Mouse (Mus musculus) lung, postnatal 0 days (tissue): ENCODE data around the gene Iqgap2. TPM values are rescaled to one million over a fixed set of nuclear protein-coding genes. Genes with fewer than 3 reads are reported as not detected.

Experiments
- ATAC-seq: fragments of 200-750 bp; cut with Nextera tagmentation; 2 replicates; pipeline ENCODE4 v1.8.0; 2017; ENCODE audit warnings: moderate library complexity
- DNase-seq: peaks from one replicate; pipeline ENCODE4 v3.0.0-alpha.2; 2016; ENCODE audit warnings: low spot score
- H3K27ac ChIP-seq: fragments of 300-500 bp; sonication (generic); 2 replicates; pipeline ENCODE4 v1.5.1; 2014; ENCODE audit warnings: antibody characterized with exemption, mild to moderate bottlenecking, low read length, mixed read lengths
- H3K27me3 ChIP-seq: fragments of 300-500 bp; sonication (generic); replicated peaks from 2 replicates; pipeline ENCODE4 v1.6.1; 2014; ENCODE audit warnings: low read length, mixed read lengths; ENCODE audit not compliant: insufficient read depth
- H3K36me3 ChIP-seq: fragments of 300-500 bp; sonication (generic); 2 replicates; pipeline ENCODE4 v1.6.1; 2014; ENCODE audit warnings: low read length, mixed read lengths; ENCODE audit not compliant: insufficient read depth
- H3K4me1 ChIP-seq: fragments of 300-500 bp; sonication (generic); 2 replicates; pipeline ENCODE4 v1.6.1; 2014; ENCODE audit warnings: antibody characterized with exemption, low read depth, low read length, mixed read lengths; ENCODE audit not compliant: insufficient read depth
- H3K4me2 ChIP-seq: fragments of 300-500 bp; sonication (generic); replicated peaks from 2 replicates; pipeline ENCODE4 v1.6.1; 2014; ENCODE audit warnings: low read depth, mild to moderate bottlenecking, low read length, moderate library complexity, mixed read lengths
- H3K4me3 ChIP-seq: fragments of 300-500 bp; sonication (generic); 2 replicates; pipeline ENCODE4 v1.5.1; 2014; ENCODE audit warnings: low read depth, low read length
- H3K9ac ChIP-seq: fragments of 300-500 bp; sonication (generic); replicated peaks from 2 replicates; pipeline ENCODE4 v1.6.1; 2014; ENCODE audit warnings: low read depth, mild to moderate bottlenecking
- H3K9me3 ChIP-seq: fragments of 300-500 bp; sonication (generic); 2 replicates; pipeline ENCODE4 v1.6.1; 2016; ENCODE audit warnings: low read length, mixed read lengths
- CTCF ChIP-seq: IDR thresholded peaks from 2 replicates; pipeline ENCODE4 v1.5.1; 2016; ENCODE audit warnings: antibody characterized with exemption, mild to moderate bottlenecking
- EP300 ChIP-seq: IDR thresholded peaks from 2 replicates; pipeline ENCODE4 v1.6.1; 2016; ENCODE audit warnings: antibody characterized with exemption, mild to moderate bottlenecking, control low read depth
- WGBS: fragments of 180-500 bp; shearing (Covaris S2); extraction: QIAGEN DNeasy Blood & Tissue Kit; methylation state at CpG from one replicate; pipeline ENCODE4 v1.1.7; 2014; 5-methylcytosine and 5-hydroxymethylcytosine counted together
- polyA plus RNA-seq: library from polyadenylated mRNA; unstranded; fragments of >200 nt; fragmentation: Nextera tagmentation; extraction: Ambion mirVana; gene quantifications from 2 replicates; pipeline ENCODE4 v1.2.1, GENCODE M21; 2015

Gene Iqgap2
- polyA plus RNA-seq, 1 experiment from 2014 or later, result 2.7 TPM

DNA sequence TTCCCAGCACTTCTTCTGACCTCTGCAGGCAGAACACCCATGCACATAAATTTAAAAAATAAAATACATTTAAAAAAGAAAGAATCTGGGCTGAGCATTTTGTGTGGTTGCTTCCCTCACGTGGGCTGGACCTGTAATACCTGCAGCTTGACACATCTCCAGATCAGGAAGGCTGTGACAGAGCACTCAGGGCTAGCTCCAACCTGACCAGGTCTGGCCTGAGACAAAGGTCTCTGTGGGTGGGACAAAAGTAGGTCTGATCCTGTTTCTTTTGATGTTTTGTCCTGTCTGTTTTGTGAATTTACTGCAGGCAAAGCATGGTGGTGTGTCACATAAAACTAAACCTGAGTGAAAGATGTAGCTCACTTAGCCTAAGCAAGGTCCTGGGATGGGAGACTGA, 309.9 kb downstream of the Iqgap2 start:
- 44% methylated on average over 1 of the region's 1 CpGs for WGBS
- Histone ChIP-seq H3K27ac (no peak overlapping the region), H3K4me1 (no peaks in the 10 kb centered on the region), H3K27me3 (no peaks in the 10 kb centered on the region), H3K4me2 (no peak overlapping the region), H3K4me3 (no peak overlapping the region), H3K9ac (no peak overlapping the region), H3K9me3 (no peaks in the 10 kb centered on the region), H3K36me3 (no peaks in the 10 kb centered on the region)
- no peak for TF ChIP-seq EP300
- no peak for TF ChIP-seq CTCF
- no peak for ATAC-seq
- DNase-seq, result no peak

DNA sequence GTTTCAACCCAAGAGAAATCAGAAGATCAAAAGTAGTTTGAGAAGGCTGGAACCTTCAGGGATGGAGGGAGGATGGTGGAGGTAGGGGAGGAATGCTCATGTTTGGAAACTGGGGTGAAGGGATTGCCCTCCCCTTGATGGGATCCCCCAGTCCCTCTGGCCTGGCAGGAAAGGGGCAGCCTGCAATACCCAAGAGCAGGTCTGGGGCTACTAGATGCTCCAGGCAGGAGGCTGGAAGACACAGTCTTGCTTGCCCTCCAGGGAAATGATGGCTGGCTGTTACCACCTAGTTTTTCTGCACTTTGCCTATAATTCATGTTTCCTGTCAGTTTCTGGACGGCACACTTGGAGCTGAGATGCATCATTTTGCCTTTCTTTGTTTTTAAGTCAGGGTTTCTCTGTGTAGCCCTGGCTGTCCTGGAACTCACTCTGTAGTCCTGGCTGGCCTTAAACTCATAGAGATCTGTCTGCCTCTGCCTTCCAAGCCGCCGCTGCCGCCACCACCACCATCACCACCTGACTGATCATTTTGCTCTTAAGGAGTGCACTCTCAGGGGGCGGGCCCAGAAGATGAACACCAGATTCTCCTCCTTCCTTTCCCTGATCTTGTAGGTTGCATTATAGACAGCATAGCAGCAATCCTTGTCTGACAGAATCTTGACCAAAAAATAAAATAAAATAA, 313.6 kb downstream of the Iqgap2 start:
- WGBS, result 84% methylated on average over 5 of the region's 5 CpGs
- Histone ChIP-seq H3K36me3 (no peaks in the 10 kb centered on the region), H3K9me3 (no peaks in the 10 kb centered on the region), H3K27ac (no peak overlapping the region), H3K9ac (no peak overlapping the region), H3K4me2 (no peak overlapping the region), H3K4me1 (no peaks in the 10 kb centered on the region), H3K4me3 (no peak overlapping the region), H3K27me3 (no peaks in the 10 kb centered on the region)
- ATAC-seq, result no peak
- TF ChIP-seq CTCF (no peak), EP300 (no peak)
- no peak for DNase-seq

Other genes with a start within 250 kb of the Iqgap2 start
- 1.2 and 1.4 TPM in 2 replicates for gene F2rl2, start 195.1 kb downstream of the Iqgap2 start, polyA plus RNA-seq
- gene Gm20075, start 189.5 kb upstream of the Iqgap2 start, polyA plus RNA-seq, result 8.7 and 15.2 TPM in 2 replicates
- gene Gm17190, start 190.1 kb upstream of the Iqgap2 start, polyA plus RNA-seq, result not detected in 2 replicates
- 0.27 and 0.30 TPM in 2 replicates for gene Sv2c, start 240.7 kb upstream of the Iqgap2 start, polyA plus RNA-seq